In genomic region chr5:29569378-29570280, GRCm38 (mm10) we compare ENCODE assay signal across 8 mouse cellular contexts. TPM values are rescaled to one million over a fixed set of nuclear protein-coding genes. Genes with fewer than 3 reads are reported as not detected.
DNase-seq lines count a peak whose midpoint lies in the region; ATAC-seq and TF ChIP-seq lines count a peak whose summit lies in the region.

No protein-coding gene starts in this region.

- peak overlapping the region; percentile 75 for H3K9ac ChIP-seq in heart, embryonic 15.5 days
- H3K9ac ChIP-seq in intestine, embryonic 14.5 days (ENCODE audit: low read length): peak overlapping the region; percentile 57

- DNase-seq in heart, adult 9 months (ENCODE audit: low spot score in 2 of 2): no peak
- DNase-seq in embryonic facial prominence, embryonic 10.5 days (ENCODE audit: low spot score): no peak
- DNase-seq in intestine, embryonic 14.5 days (ENCODE audit: low spot score): peak; percentile 91
- no peak for DNase-seq in adipocyte (ENCODE audit: low spot score)
- DNase-seq in Muller cell, postnatal 12 days (ENCODE audit: inconsistent ontology term): no peak

- 3% methylated on average over 66 of the region's 67 CpGs for WGBS in heart, embryonic 15.5 days
- 2% methylated on average over 67 of the region's 67 CpGs for WGBS in embryonic facial prominence, embryonic 10.5 days
- WGBS in intestine, embryonic 14.5 days: 2% methylated on average over 66 of the region's 67 CpGs

- H3K27ac ChIP-seq in heart, embryonic 15.5 days: peak overlapping the region; percentile 96
- peak overlapping the region; percentile 91 for H3K27ac ChIP-seq in embryonic facial prominence, embryonic 10.5 days (replicated peaks)
- peak overlapping the region; percentile 86 for H3K27ac ChIP-seq in intestine, embryonic 14.5 days (ENCODE audit: low read depth)

- peak; percentile 83 for ATAC-seq in heart, embryonic 15.5 days (replicated peaks; ENCODE audit: insufficient number of reproducible peaks, insufficient read depth, low FRiP score, low read depth)
- peak; percentile 83 for ATAC-seq in intestine, embryonic 14.5 days (replicated peaks; ENCODE audit: low FRiP score, low TSS enrichment, low read depth)
- peak; percentile 53 for ATAC-seq in megakaryocyte, adult 5-6 weeks (ENCODE audit: poor library complexity, severe bottlenecking)

- no peaks in the 10 kb centered on the region for H3K9me3 ChIP-seq in heart, embryonic 15.5 days (replicated peaks)
- 0 out of 2 replicates have a peak, but pooled peaks cover 4% of the 10 kb centered on the region for H3K9me3 ChIP-seq in E14TG2a.4 (ENCODE audit: low read length)
- no peaks in the 10 kb centered on the region for H3K9me3 ChIP-seq in embryonic facial prominence, embryonic 10.5 days
- no peaks in the 10 kb centered on the region for H3K9me3 ChIP-seq in intestine, embryonic 14.5 days (ENCODE audit: control insufficient read depth, low read length)

- peak overlapping the region; percentile 92 for H3K4me2 ChIP-seq in heart, embryonic 15.5 days
- H3K4me2 ChIP-seq in intestine, embryonic 14.5 days (ENCODE audit: low read length): peak overlapping the region; percentile 81

- H3K36me3 ChIP-seq in heart, embryonic 15.5 days: 0 out of 2 replicates have a peak, but pooled peaks cover 13% of the 10 kb centered on the region
- peaks cover 33% of the 10 kb centered on the region for H3K36me3 ChIP-seq in E14TG2a.4 (ENCODE audit: insufficient read depth, low read length)
- H3K36me3 ChIP-seq in embryonic facial prominence, embryonic 10.5 days (replicated peaks): peaks cover 34% of the 10 kb centered on the region
- peaks cover 12% of the 10 kb centered on the region; the same call in 1 of the 2 replicates for H3K36me3 ChIP-seq in intestine, embryonic 14.5 days (ENCODE audit: control insufficient read depth, insufficient read depth, low read length)

- no peak for TF ChIP-seq CTCF in E14TG2a.4 (conservative IDR thresholded peaks at IDR 0.05; ENCODE audit: low read length)

- peak overlapping the region; percentile 85 for H3K4me3 ChIP-seq in heart, embryonic 15.5 days
- peak overlapping the region; percentile 95 for H3K4me3 ChIP-seq in E14TG2a.4 (replicated peaks; ENCODE audit: low read length)
- H3K4me3 ChIP-seq in embryonic facial prominence, embryonic 10.5 days: peak overlapping the region; percentile 90
- H3K4me3 ChIP-seq in intestine, embryonic 14.5 days (ENCODE audit: low read depth, low read length): peak overlapping the region; percentile 70

- H3K4me1 ChIP-seq in heart, embryonic 15.5 days (replicated peaks): peaks cover 20% of the 10 kb centered on the region
- H3K4me1 ChIP-seq in E14TG2a.4 (replicated peaks; ENCODE audit: low read depth, low read length): peaks cover 21% of the 10 kb centered on the region
- peaks cover 11% of the 10 kb centered on the region for H3K4me1 ChIP-seq in embryonic facial prominence, embryonic 10.5 days
- peaks cover 10% of the 10 kb centered on the region for H3K4me1 ChIP-seq in intestine, embryonic 14.5 days (replicated peaks; ENCODE audit: control insufficient read depth, insufficient read depth, low read length)

- H3K27me3 ChIP-seq in heart, embryonic 15.5 days: no peaks in the 10 kb centered on the region
- no peaks in the 10 kb centered on the region for H3K27me3 ChIP-seq in E14TG2a.4 (ENCODE audit: insufficient read depth, low read length)
- H3K27me3 ChIP-seq in embryonic facial prominence, embryonic 10.5 days (replicated peaks; ENCODE audit: low read depth, poor library complexity, severe bottlenecking): no peaks in the 10 kb centered on the region
- H3K27me3 ChIP-seq in intestine, embryonic 14.5 days (replicated peaks; ENCODE audit: control insufficient read depth, insufficient read depth, low read length): no peaks in the 10 kb centered on the region

RNA-seq across cellular contexts. Expression of gene Ube3c, which starts 0.6 kb away (rescaled TPM):
- polyA plus RNA-seq in heart, embryonic 15.5 days (2015; fragmentation: Nextera tagmentation; extraction: Ambion mirVana): 19.6 and 22.2 TPM in 2 replicates
- 29.9 and 31.9 TPM in 2 replicates for polyA plus RNA-seq in embryonic facial prominence, embryonic 10.5 days (2016; fragmentation: Nextera tagmentation; extraction: Ambion mirVana)
- 23.7 and 34.7 TPM in 2 replicates for polyA plus RNA-seq in intestine, embryonic 14.5 days (2014; fragmentation: Nextera tagmentation; extraction: Ambion mirVana)
- total RNA-seq in megakaryocyte, adult 5-6 weeks (2015): 21.1 and 27.0 TPM in 2 replicates
- total RNA-seq in megakaryocyte, adult 5-6 weeks (2017): 22.1 and 26.3 TPM in 2 replicates
